In the genomic region with DNA sequence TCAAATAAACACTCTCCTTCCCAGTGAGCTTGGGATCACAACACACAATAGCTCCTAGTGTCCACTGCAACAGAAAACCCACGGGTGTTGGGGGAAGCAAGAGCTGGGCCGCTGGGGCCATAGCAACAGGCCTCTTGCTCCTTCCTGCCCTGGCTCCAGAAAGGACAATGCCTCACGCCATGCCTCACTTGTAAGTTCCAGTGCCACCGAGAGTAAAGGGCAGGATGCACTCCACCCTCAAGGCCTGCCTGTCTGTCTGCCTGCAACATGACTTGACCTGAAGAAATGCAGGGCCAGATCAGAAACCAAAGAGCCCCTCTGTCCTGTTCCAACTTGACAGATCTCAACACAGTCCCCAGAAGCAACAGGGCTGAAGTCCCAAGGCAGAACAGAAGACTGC, we compare ENCODE assay signal across 14 mouse cellular contexts. TPM values are rescaled to one million over a fixed set of nuclear protein-coding genes. Genes with fewer than 3 reads are reported as not detected.
DNase-seq lines count a peak whose midpoint lies in the region; ATAC-seq and TF ChIP-seq lines count a peak whose summit lies in the region.
"Had no signal": no experiment of that assay in that cellular context is flagged by ENCODE, and none has a peak within 500 bp of the region (broad histone marks: within the 10 kb centered on the region; RNA-seq: fewer than 3 reads in every experiment).

No protein-coding gene starts in this region.

- intact Hi-C loops in gastrocnemius, postnatal 14 days (cut with DNase I; ENCODE audit: low total_unique reads), result no loop called here

- H3K36me3 ChIP-seq in heart, embryonic 10.5 days, result no peaks in the 10 kb centered on the region
- peaks cover 10% of the 10 kb centered on the region for H3K36me3 ChIP-seq in spleen, adult 2 months (ENCODE audit: control insufficient read depth, insufficient read depth, low read length)
- H3K36me3 ChIP-seq in limb, embryonic 12.5 days, result no peaks in the 10 kb centered on the region
- no peaks in the 10 kb centered on the region for H3K36me3 ChIP-seq in neural tube, embryonic 14.5 days (ENCODE audit: control insufficient read depth, insufficient read depth, low read length)
- H3K36me3 ChIP-seq: limb, embryonic 15.5 days had no signal

- no peaks in the 10 kb centered on the region for H3K9me3 ChIP-seq in heart, embryonic 10.5 days
- H3K9me3 ChIP-seq in limb, embryonic 12.5 days, result no peaks in the 10 kb centered on the region
- H3K9me3 ChIP-seq in neural tube, embryonic 14.5 days (ENCODE audit: control insufficient read depth, low read length), result no peaks in the 10 kb centered on the region
- H3K9me3 ChIP-seq: limb, embryonic 15.5 days had no signal

- peaks cover 87% of the 10 kb centered on the region for H3K27me3 ChIP-seq in heart, embryonic 10.5 days (ENCODE audit: insufficient read depth, poor library complexity, severe bottlenecking)
- no peaks in the 10 kb centered on the region for H3K27me3 ChIP-seq in spleen, adult 2 months (ENCODE audit: control insufficient read depth, insufficient read depth, low read length)
- H3K27me3 ChIP-seq in limb, embryonic 12.5 days, result peaks cover 29% of the 10 kb centered on the region
- no peaks in the 10 kb centered on the region for H3K27me3 ChIP-seq in neural tube, embryonic 14.5 days (ENCODE audit: control insufficient read depth, insufficient read depth, low read length)
- H3K27me3 ChIP-seq: limb, embryonic 15.5 days; Patski had no signal

- DNase-seq in heart, embryonic 10.5 days (ENCODE audit: low spot score), result no peak
- DNase-seq in heart, adult 9 months (ENCODE audit: low spot score in 2 of 2), result no peak
- no peak for DNase-seq in spleen, adult 2 months (ENCODE audit: low read depth in 1 of 2, low spot score in 2 of 2)
- no peak for DNase-seq in spleen, postnatal 14 days (ENCODE audit: low spot score in 2 of 2)
- no peak for DNase-seq in gastrocnemius, postnatal 14 days
- DNase-seq: adrenal gland, postnatal 14 days; cerebellum, adult 9-11 months; kidney, adult 11 months had no signal

- TF ChIP-seq CTCF in spleen, adult 2 months (IDR thresholded peaks at IDR 0.05; ENCODE audit: extremely low read depth, insufficient read depth, insufficient read length, insufficient replicate concordance), result no peak

- no peak overlapping the region for H3K4me2 ChIP-seq in limb, embryonic 12.5 days
- H3K4me2 ChIP-seq in neural tube, embryonic 14.5 days (ENCODE audit: low read depth, low read length), result no peak overlapping the region
- H3K4me2 ChIP-seq: limb, embryonic 15.5 days had no signal

- peaks cover 31% of the 10 kb centered on the region for H3K4me1 ChIP-seq in heart, embryonic 10.5 days
- H3K4me1 ChIP-seq in spleen, adult 2 months (ENCODE audit: control insufficient read depth, insufficient read depth, insufficient read length), result no peaks in the 10 kb centered on the region; the same call in 1 of the 2 replicates
- H3K4me1 ChIP-seq in limb, embryonic 12.5 days (replicated peaks), result peaks cover 38% of the 10 kb centered on the region
- H3K4me1 ChIP-seq in neural tube, embryonic 14.5 days (ENCODE audit: control insufficient read depth, insufficient read depth, low read length), result peaks cover 23% of the 10 kb centered on the region; the same call in 1 of the 2 replicates

- WGBS in heart, embryonic 10.5 days, result 53% methylated on average over 4 of the region's 4 CpGs
- WGBS in spleen, adult 2 months, result 79% methylated on average over 4 of the region's 4 CpGs
- 62% methylated on average over 4 of the region's 4 CpGs for WGBS in limb, embryonic 12.5 days
- 44% methylated on average over 4 of the region's 4 CpGs for WGBS in neural tube, embryonic 14.5 days

- H3K27ac ChIP-seq in heart, embryonic 10.5 days, result peak overlapping the region; percentile 49; the same call in 1 of the 2 replicates
- H3K27ac ChIP-seq in spleen, adult 2 months (ENCODE audit: insufficient read depth, low read length), result peak overlapping the region; percentile 50; the same call in 1 of the 2 replicates
- peak overlapping the region; percentile 12; the same call in 1 of the 2 replicates for H3K27ac ChIP-seq in limb, embryonic 12.5 days
- H3K27ac ChIP-seq in neural tube, embryonic 14.5 days (ENCODE audit: low read depth, low read length), result 0 out of 2 replicates have a peak overlapping the region, but pooled peaks have one; percentile 22
- H3K27ac ChIP-seq: limb, embryonic 15.5 days had no signal

- TF ChIP-seq POLR2A in spleen, adult 2 months (IDR thresholded peaks at IDR 0.05; ENCODE audit: low read depth, low read length), result no peak

- H3K4me3 ChIP-seq in heart, embryonic 10.5 days, result no peak overlapping the region
- H3K4me3 ChIP-seq in spleen, adult 2 months (ENCODE audit: extremely low read depth, insufficient read depth, insufficient read length), result no peak overlapping the region
- H3K4me3 ChIP-seq in limb, embryonic 12.5 days (replicated peaks), result no peak overlapping the region
- H3K4me3 ChIP-seq in neural tube, embryonic 14.5 days (ENCODE audit: low read depth, low read length), result no peak overlapping the region
- H3K4me3 ChIP-seq: limb, embryonic 15.5 days had no signal

- no peak overlapping the region for H3K9ac ChIP-seq in limb, embryonic 12.5 days (replicated peaks)
- no peak overlapping the region for H3K9ac ChIP-seq in neural tube, embryonic 14.5 days (replicated peaks; ENCODE audit: low read depth, low read length)
- H3K9ac ChIP-seq: limb, embryonic 15.5 days had no signal

- no peak for ATAC-seq in limb, embryonic 12.5 days (ENCODE audit: insufficient number of reproducible peaks, insufficient read depth, low FRiP score, low TSS enrichment, low read depth)
- no peak for ATAC-seq in neural tube, embryonic 14.5 days (ENCODE audit: low read depth)
- ATAC-seq in megakaryocyte-erythroid progenitor cell, adult 5-6 weeks (replicated peaks; ENCODE audit: low FRiP score, low TSS enrichment, poor library complexity, severe bottlenecking), result no peak
- ATAC-seq: CD4-positive, CD25-positive, alpha-beta regulatory T cell, adult 4 months; Patski had no signal

RNA-seq across cellular contexts. Expression of a gene that starts 48.8 kb away (rescaled TPM):
- 2.5 and 5.9 TPM in 2 replicates for polyA plus RNA-seq in heart, embryonic 10.5 days (2016; fragmentation: Nextera tagmentation; extraction: Ambion mirVana)
- polyA plus RNA-seq in spleen, adult 2 months (2012; rRNA removed), result 14.0 and 18.2 TPM in 2 replicates
- polyA plus RNA-seq in limb, embryonic 12.5 days (2016; fragmentation: Nextera tagmentation; extraction: Ambion mirVana), result 0.13 and 0.17 TPM in 2 replicates
- 4.3 and 5.4 TPM in 2 replicates for polyA plus RNA-seq in neural tube, embryonic 14.5 days (2014; fragmentation: Nextera tagmentation; extraction: Ambion mirVana)
- 0.83 and 1.5 TPM in 2 replicates for total RNA-seq in megakaryocyte-erythroid progenitor cell, adult 5-6 weeks (2014; fragmentation: Nextera tagmentation)
- 0.42 and 0.50 TPM in 2 replicates for total RNA-seq in megakaryocyte-erythroid progenitor cell, adult 5-6 weeks (2017)
- total RNA-seq in gastrocnemius, postnatal 14 days (2021), result under 1 TPM in 1 of 2 experiments, not detected in 1; 0.18 TPM
